Mouse (Mus musculus): ENCODE data around the gene Sar1a. TPM values are rescaled to one million over a fixed set of nuclear protein-coding genes. Genes with fewer than 3 reads are reported as not detected.

The Sar1a gene
- polyA plus RNA-seq, 1 experiment = 128 TPM

GRCm38 (mm10) chr10:61714771-61715461 is 34.8 kb downstream of the Sar1a start, which contains the start of gene Aifm2:
TSS of gene Aifm2 (plus strand) at chr10:61715263.
- peak; percentile 57 for DNase-seq (ENCODE audit: low read depth)
- TF ChIP-seq POLR2A (IDR thresholded peaks at IDR 0.05; ENCODE audit: borderline replicate concordance, extremely low read depth, insufficient read depth, insufficient read length, poor library complexity, severe bottlenecking) = no peak

- no peak for DNase-seq (ENCODE audit: low read depth)
- no peak for TF ChIP-seq CTCF (IDR thresholded peaks at IDR 0.05; ENCODE audit: borderline replicate concordance, extremely low read depth, insufficient read depth, insufficient read length)
- TF ChIP-seq POLR2A (IDR thresholded peaks at IDR 0.05; ENCODE audit: borderline replicate concordance, extremely low read depth, insufficient read depth, insufficient read length, poor library complexity, severe bottlenecking) = no peak
Measured at GRCm38 (mm10) chr10:61715462-61715837, 35.4 kb downstream of the Sar1a start.

GRCm38 (mm10) chr10:61715996-61716864 is 36.1 kb downstream of the Sar1a start:
- DNase-seq (ENCODE audit: low read depth) = no peak
- TF ChIP-seq POLR2A (IDR thresholded peaks at IDR 0.05; ENCODE audit: borderline replicate concordance, extremely low read depth, insufficient read depth, insufficient read length, poor library complexity, severe bottlenecking) = no peak
- no peak for TF ChIP-seq CTCF (IDR thresholded peaks at IDR 0.05; ENCODE audit: borderline replicate concordance, extremely low read depth, insufficient read depth, insufficient read length)

- DNase-seq (ENCODE audit: low read depth) = no peak
- no peak for TF ChIP-seq POLR2A (IDR thresholded peaks at IDR 0.05; ENCODE audit: borderline replicate concordance, extremely low read depth, insufficient read depth, insufficient read length, poor library complexity, severe bottlenecking)
- TF ChIP-seq CTCF (IDR thresholded peaks at IDR 0.05; ENCODE audit: borderline replicate concordance, extremely low read depth, insufficient read depth, insufficient read length) = no peak
Measured at GRCm38 (mm10) chr10:61717406-61718296, 37.6 kb downstream of the Sar1a start.

GRCm38 (mm10) chr10:61720331-61720730 is 40.2 kb downstream of the Sar1a start:
- no peak for DNase-seq (ENCODE audit: low read depth)
- TF ChIP-seq CTCF (IDR thresholded peaks at IDR 0.05; ENCODE audit: borderline replicate concordance, extremely low read depth, insufficient read depth, insufficient read length) = no peak
- no peak for TF ChIP-seq POLR2A (IDR thresholded peaks at IDR 0.05; ENCODE audit: borderline replicate concordance, extremely low read depth, insufficient read depth, insufficient read length, poor library complexity, severe bottlenecking)

GRCm38 (mm10) chr10:61722215-61722614 is 42.1 kb downstream of the Sar1a start:
- DNase-seq (ENCODE audit: low read depth) = no peak
- TF ChIP-seq POLR2A (IDR thresholded peaks at IDR 0.05; ENCODE audit: borderline replicate concordance, extremely low read depth, insufficient read depth, insufficient read length, poor library complexity, severe bottlenecking) = no peak
- no peak for TF ChIP-seq CTCF (IDR thresholded peaks at IDR 0.05; ENCODE audit: borderline replicate concordance, extremely low read depth, insufficient read depth, insufficient read length)

GRCm38 (mm10) chr10:61723271-61723670 is 43.2 kb downstream of the Sar1a start:
- no peak for DNase-seq (ENCODE audit: low read depth)
- TF ChIP-seq CTCF (IDR thresholded peaks at IDR 0.05; ENCODE audit: borderline replicate concordance, extremely low read depth, insufficient read depth, insufficient read length) = no peak
- no peak for TF ChIP-seq POLR2A (IDR thresholded peaks at IDR 0.05; ENCODE audit: borderline replicate concordance, extremely low read depth, insufficient read depth, insufficient read length, poor library complexity, severe bottlenecking)

GRCm38 (mm10) chr10:61729181-61729580 is 49.1 kb downstream of the Sar1a start:
- no peak for DNase-seq (ENCODE audit: low read depth)
- TF ChIP-seq POLR2A (IDR thresholded peaks at IDR 0.05; ENCODE audit: borderline replicate concordance, extremely low read depth, insufficient read depth, insufficient read length, poor library complexity, severe bottlenecking) (no peak), CTCF (IDR thresholded peaks at IDR 0.05; ENCODE audit: borderline replicate concordance, extremely low read depth, insufficient read depth, insufficient read length) (no peak)

GRCm38 (mm10) chr10:61730171-61730570 is 50.1 kb downstream of the Sar1a start:
- no peak for DNase-seq (ENCODE audit: low read depth)
- TF ChIP-seq CTCF (IDR thresholded peaks at IDR 0.05; ENCODE audit: borderline replicate concordance, extremely low read depth, insufficient read depth, insufficient read length) = no peak
- TF ChIP-seq POLR2A (IDR thresholded peaks at IDR 0.05; ENCODE audit: borderline replicate concordance, extremely low read depth, insufficient read depth, insufficient read length, poor library complexity, severe bottlenecking) = no peak

GRCm38 (mm10) chr10:61734377-61734776 is 54.3 kb downstream of the Sar1a start:
- TF ChIP-seq CTCF (IDR thresholded peaks at IDR 0.05; ENCODE audit: borderline replicate concordance, extremely low read depth, insufficient read depth, insufficient read length) = peak; percentile 71
- no peak for TF ChIP-seq POLR2A (IDR thresholded peaks at IDR 0.05; ENCODE audit: borderline replicate concordance, extremely low read depth, insufficient read depth, insufficient read length, poor library complexity, severe bottlenecking)
- no peak for DNase-seq (ENCODE audit: low read depth)

GRCm38 (mm10) chr10:61736671-61737078 is 56.6 kb downstream of the Sar1a start:
- TF ChIP-seq CTCF (IDR thresholded peaks at IDR 0.05; ENCODE audit: borderline replicate concordance, extremely low read depth, insufficient read depth, insufficient read length) (no peak), POLR2A (IDR thresholded peaks at IDR 0.05; ENCODE audit: borderline replicate concordance, extremely low read depth, insufficient read depth, insufficient read length, poor library complexity, severe bottlenecking) (no peak)
- DNase-seq (ENCODE audit: low read depth) = peak; percentile 28

All from brain, embryonic 14.5 days (tissue).